Mouse (Mus musculus) gastrocnemius, adult 2 months (tissue): ENCODE results near the gene 2610028H24Rik. TPM values are rescaled to one million over a fixed set of nuclear protein-coding genes. Genes with fewer than 3 reads are reported as not detected.

Source experiments
- DNase-seq: peaks from one replicate; pipeline ENCODE4 v3.0.0; 2022
- H3K27ac ChIP-seq: fragments of 200-600 bp; 2 replicates; pipeline ENCODE4 v1.8.1; 2022; ENCODE audit warnings: mild to moderate bottlenecking
- H3K4me3 ChIP-seq: fragments of 200-600 bp; 2 replicates; pipeline ENCODE4 v1.8.1; 2022; ENCODE audit warnings: mild to moderate bottlenecking, moderate library complexity
- CTCF ChIP-seq: fragments of 200-600 bp; IDR thresholded peaks from 2 replicates; pipeline ENCODE4 v1.8.1; 2022; ENCODE audit warnings: antibody characterized with exemption, mild to moderate bottlenecking, moderate library complexity
- intact Hi-C: fragments of 180-260 bp; cut with DNase I; formaldehyde crosslinking; loops from one replicate; pipeline ENCODE4 v1.15.1; 2025
- total RNA-seq, 2 experiments: library from RNA; stranded (reverse); gene quantifications; 2 replicates each; pipeline ENCODE4 v1.2.3; 2021

The 2610028H24Rik gene
- total RNA-seq, 2 experiments from 2014 or later, result 0.22 TPM; not detected in 1

GRCm38 (mm10) chr10:76497522-76497921, 48.6 kb downstream of the 2610028H24Rik start:
- intact Hi-C loops, result no loop called here
- no peak for TF ChIP-seq CTCF
- Histone ChIP-seq H3K4me3 (no peak overlapping the region), H3K27ac (no peak overlapping the region)
- no peak for DNase-seq

GRCm38 (mm10) chr10:76504271-76504943, 55.5 kb downstream of the 2610028H24Rik start:
- intact Hi-C loops, result loop anchor here (10.0 kb wide), 1 partner anchor 170 kb away; no protein-coding TSS in a partner anchor
- Histone ChIP-seq H3K27ac (no peak overlapping the region), H3K4me3 (no peak overlapping the region)
- TF ChIP-seq CTCF, result no peak
- no peak for DNase-seq

GRCm38 (mm10) chr10:76505865-76506264, 57.0 kb downstream of the 2610028H24Rik start:
- no peak for TF ChIP-seq CTCF
- intact Hi-C loops, result loop anchor here (10.0 kb wide), 1 partner anchor 171 kb away; no protein-coding TSS in a partner anchor

More at GRCm38 (mm10) chr10:76505865-76506264, 57.0 kb downstream of the 2610028H24Rik start:
- H3K27ac ChIP-seq, result no peak overlapping the region
- H3K4me3 ChIP-seq, result no peak overlapping the region
- no peak for DNase-seq

Other genes with a start within 250 kb of the 2610028H24Rik start
- gene Prmt2, start 211.2 kb upstream of the 2610028H24Rik start, total RNA-seq, result 1 to 10 TPM; 2.4 to 4.0 TPM
- 1 to 10 TPM; 1.3 to 1.5 TPM for gene S100b, start 195.2 kb upstream of the 2610028H24Rik start, total RNA-seq
- 1 to 10 TPM; 3.8 to 5.0 TPM for gene Dip2a, start 103.8 kb upstream of the 2610028H24Rik start, total RNA-seq
- not detected for gene AC141477.1, start 8.6 kb upstream of the 2610028H24Rik start, total RNA-seq
- gene Pcnt, start 6.3 kb upstream of the 2610028H24Rik start, total RNA-seq, result 10 to 100 TPM; 68.0 to 78.4 TPM
- 10 to 100 TPM; 18.0 to 23.8 TPM for gene Mcm3ap, start 19.8 kb downstream of the 2610028H24Rik start, total RNA-seq
- 1 to 10 TPM; 3.7 to 5.0 TPM for gene Ybey, start 20.0 kb downstream of the 2610028H24Rik start, total RNA-seq
- 1 to 10 TPM; 8.0 to 9.2 TPM for gene Lss, start 82.5 kb downstream of the 2610028H24Rik start, total RNA-seq
- not detected for gene Spatc1l, start 113.2 kb downstream of the 2610028H24Rik start, total RNA-seq
- not detected for gene Ftcd, start 126.6 kb downstream of the 2610028H24Rik start, total RNA-seq
- 10 to 100 TPM; 28.5 to 59.5 TPM for gene Col6a2, start 174.5 kb downstream of the 2610028H24Rik start, total RNA-seq